Mouse (Mus musculus) spleen, embryonic (tissue): Measurements from ENCODE around the gene Nxf1.

Experiments used
- CTCF ChIA-PET: fragments of 350-600 bp; sonication (Branson Sonifier 250); formaldehyde crosslinking; loops from one replicate; lab custom pipeline; 2022; lab: Charles Lee

The Nxf1 gene

GRCm38 (mm10) chr19:8756635-8757387 lies at the start of gene Nxf1:
Gene Nxf1, plus strand, starts transcription at chr19:8757073.
- CTCF ChIA-PET: interaction anchor here (0.5 to 1.2 kb wide), 2 partner anchors 18 to 38 kb away, joined by 3 to 4 read pairs; partner anchors contain the start of gene Tmem179b

DNA sequence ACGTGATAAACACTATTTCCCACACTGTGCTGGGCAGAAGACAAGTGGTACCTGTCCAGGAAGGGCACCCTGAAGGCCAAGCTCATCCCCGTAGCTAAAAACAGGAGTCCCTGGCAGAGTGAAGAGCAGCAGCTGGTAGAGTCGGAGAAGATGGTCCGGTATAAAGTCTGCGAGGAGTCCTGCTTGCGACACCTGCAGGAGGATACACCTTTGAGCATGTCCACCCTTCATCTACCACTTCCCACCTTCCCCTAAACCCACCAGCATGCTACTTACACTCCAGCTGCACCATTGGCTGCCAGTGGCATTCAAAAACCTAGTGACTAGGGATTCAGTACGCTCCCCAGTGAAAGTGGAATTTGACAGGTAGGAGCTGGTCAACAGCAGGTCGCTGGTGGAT lies 47.9 kb upstream of the Nxf1 start:
- CTCF ChIA-PET: no interaction called here

- CTCF ChIA-PET: no interaction called here
These were observed 46.8 kb upstream of the Nxf1 start for GRCm38 (mm10) chr19:8710057-8710456.

DNA sequence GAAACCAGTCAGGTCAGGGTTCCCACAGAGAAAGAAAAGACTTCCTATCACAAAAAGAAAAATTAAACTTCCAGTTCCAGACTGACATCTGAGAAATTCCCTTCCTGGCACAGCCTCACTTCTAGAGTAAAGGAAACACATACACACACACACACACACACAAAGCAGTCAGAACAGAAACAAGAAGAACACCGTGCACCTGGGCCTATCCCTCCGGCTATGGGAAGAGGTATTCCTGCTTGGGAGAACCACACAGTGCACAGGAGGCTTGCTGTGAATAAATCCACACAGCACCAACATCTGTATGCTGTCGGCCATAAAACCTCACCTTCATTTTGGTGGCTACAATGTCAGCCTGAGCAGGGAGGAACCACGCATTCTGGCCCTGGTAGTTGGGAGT lies 45.4 kb upstream of the Nxf1 start:
- CTCF ChIA-PET: no interaction called here

- CTCF ChIA-PET: interaction anchor here (1.2 kb wide), 1 partner anchor 10 kb away, joined by 7 read pairs; the partner anchor contains the start of gene Slc3a2
These were observed 44.7 kb upstream of the Nxf1 start for GRCm38 (mm10) chr19:8711949-8712869.

DNA sequence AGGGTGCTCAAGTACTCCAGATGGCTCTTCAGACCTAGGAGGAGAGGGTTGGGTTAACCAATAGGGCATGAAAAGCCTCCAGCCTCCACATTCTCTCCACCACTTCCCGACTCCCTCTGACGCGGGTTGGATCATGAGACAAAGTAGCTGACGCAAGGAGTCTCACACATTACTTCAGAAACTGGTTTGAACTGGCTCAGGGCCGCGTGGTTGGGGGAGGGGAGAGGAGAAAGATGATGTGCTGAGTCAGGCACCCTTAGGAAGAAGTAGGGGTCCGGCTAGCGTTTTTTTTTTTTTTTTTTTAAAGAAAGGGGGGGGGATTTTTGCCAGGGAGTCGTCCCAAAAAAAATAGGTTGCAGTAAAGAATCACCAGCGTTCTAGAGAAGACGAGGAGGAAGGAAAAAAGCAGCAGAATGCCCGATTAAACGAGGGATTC lies 44.0 kb upstream of the Nxf1 start:
- CTCF ChIA-PET: interaction anchor here (0.6 to 1.2 kb wide), 3 partner anchors 10 to 262 kb away, joined by 3 to 7 read pairs (median 3); partner anchors contain the start of gene Slc3a2

DNA sequence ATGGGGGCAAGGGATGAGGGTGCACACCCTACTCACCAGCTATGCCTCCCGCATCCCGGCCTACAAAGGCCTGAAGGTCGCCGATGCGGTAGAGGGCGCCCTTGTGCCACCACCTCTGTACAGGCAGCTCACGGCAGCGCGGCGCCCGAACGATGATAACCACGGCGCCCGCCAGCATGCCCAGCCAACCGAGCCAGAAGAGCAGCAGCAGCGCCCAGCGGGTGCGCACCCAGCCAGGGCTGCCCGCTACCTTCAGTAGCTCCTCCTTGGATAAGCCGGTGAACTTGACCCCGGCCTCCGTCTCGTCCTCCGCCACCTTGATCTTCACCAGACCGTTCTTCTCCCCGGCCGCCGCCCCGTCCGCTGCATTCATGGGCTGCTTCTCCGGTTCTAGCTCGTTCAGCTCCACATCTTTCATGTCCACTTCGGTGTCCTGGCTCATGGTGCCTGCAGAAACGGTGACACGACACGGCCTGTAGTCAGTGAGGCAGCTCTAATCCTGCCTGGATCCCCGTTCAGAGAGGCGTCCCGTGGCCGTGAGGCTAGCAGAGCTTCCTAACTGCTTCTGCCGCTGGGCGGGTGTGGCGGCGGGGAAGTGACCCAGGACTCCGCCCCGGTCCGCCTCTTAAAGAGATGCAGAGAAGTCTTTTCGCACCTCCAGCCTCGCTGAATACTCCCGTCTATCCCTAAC lies 43.4 kb upstream of the Nxf1 start:
- CTCF ChIA-PET: interaction anchor here (0.6 to 1.2 kb wide), 4 partner anchors 9 to 262 kb away, joined by 3 to 7 read pairs (median 4); partner anchors contain the start of genes Slc3a2 and Tmem223

- CTCF ChIA-PET: interaction anchor here (0.6 to 1.2 kb wide), 4 partner anchors 9 to 57 kb away, joined by 3 to 14 read pairs (median 6); partner anchors contain the start of genes Slc3a2 and Tmem223
These were observed 42.7 kb upstream of the Nxf1 start for GRCm38 (mm10) chr19:8713997-8714652.

- CTCF ChIA-PET: interaction anchor here (0.6 to 1.0 kb wide), 2 partner anchors 13 to 49 kb away, joined by 3 to 14 read pairs; no protein-coding TSS in a partner anchor
These were observed 42.0 kb upstream of the Nxf1 start for GRCm38 (mm10) chr19:8714653-8715481.

DNA sequence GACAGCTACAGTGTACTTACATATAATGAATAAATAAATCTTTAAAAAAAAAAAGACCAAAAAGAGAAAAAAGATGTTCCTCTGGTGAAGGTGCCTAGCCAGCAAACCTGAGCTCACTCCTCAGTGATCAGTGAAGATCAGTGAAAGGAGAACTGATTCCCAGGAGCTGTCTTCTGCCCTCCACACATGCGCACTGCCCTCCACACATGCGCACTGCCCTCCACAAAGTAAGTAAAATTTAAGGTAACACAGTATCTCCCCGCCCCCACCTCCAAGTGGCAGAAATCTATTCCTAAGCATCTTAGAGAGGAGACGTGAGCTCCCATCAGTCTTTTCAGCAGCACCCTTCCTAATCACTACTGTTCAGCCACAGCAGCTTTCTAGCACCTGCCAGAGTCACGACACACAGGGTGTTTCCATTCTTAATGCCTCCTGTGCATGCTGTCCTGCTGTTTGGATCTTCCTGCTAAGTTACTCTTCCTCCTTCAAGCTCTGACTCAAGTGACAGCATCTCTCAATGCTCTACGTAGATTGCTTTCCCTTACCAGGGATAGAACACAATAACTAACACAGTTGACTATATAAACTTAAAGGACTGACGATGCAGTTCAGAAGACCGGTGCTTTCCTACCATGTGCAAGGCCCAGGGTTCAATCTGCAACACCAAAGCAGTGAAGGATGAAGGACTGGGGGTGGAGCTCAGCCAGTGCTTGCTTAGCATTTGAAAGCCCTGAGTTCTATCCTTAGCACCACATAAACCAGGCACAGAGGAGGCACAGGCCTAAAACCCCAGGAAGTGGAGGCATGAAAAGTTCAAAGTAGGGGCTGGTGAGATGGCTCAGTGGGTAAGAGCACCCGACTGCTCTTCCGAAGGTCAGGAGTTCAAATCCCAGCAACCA lies 40.8 kb upstream of the Nxf1 start:
- CTCF ChIA-PET: interaction anchor here (0.5 kb wide), 1 partner anchor 324 kb away, joined by 3 read pairs; no protein-coding TSS in a partner anchor

GRCm38 (mm10) chr19:8716767-8717475 lies 40.0 kb upstream of the Nxf1 start:
- CTCF ChIA-PET: no interaction called here

DNA sequence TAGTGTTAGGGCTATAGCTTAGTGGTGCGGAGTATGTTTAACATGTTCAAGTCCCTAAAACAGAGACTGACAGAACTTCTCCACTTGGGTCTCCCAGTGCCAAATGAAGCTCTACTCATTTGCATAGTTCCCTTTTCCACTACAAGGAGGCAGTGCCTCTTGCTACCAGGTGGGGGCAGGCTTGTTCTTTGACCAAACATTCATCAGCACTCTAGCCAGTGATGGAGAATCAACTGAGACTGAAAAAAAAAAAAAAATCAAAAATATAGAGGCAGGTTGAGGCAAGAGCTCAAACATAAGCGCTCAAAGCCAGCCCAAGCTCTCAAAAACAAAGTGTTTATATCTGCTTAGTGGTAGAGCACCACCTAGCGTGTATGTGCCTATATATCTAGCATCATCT lies 38.5 kb upstream of the Nxf1 start:
- CTCF ChIA-PET: interaction anchor here (0.6 to 1.0 kb wide), 4 partner anchors 14 to 79 kb away, joined by 3 to 6 read pairs (median 3); no protein-coding TSS in a partner anchor

DNA sequence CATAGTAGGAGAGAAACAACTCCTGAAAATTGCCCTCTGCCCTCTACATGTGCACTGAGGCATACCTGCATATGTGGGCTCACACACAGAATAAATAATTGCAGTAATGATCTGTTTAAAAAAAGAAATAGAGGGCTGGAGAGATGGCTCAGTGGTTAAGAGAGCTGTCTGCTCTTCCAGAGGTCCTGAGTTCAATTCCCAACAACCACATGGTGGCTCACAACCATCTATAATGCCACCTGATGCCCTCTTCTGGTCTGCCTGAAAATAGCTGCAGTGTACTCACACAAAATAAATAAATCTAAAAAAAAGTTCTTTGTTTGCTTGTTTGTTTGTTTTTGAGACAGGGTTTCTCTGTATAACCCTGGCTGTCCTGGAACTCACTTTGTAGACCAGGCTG lies 37.8 kb upstream of the Nxf1 start:
- CTCF ChIA-PET: interaction anchor here (0.6 kb wide), 2 partner anchors 14 to 38 kb away, joined by 3 read pairs; no protein-coding TSS in a partner anchor

- CTCF ChIA-PET: interaction anchor here (0.7 kb wide), 1 partner anchor 20 kb away, joined by 6 read pairs; no protein-coding TSS in a partner anchor
These were observed 35.5 kb upstream of the Nxf1 start for GRCm38 (mm10) chr19:8721378-8721777.

- CTCF ChIA-PET: interaction anchor here (0.8 to 2.0 kb wide), 2 partner anchors 9 to 11 kb away, joined by 3 to 7 read pairs; no protein-coding TSS in a partner anchor
These were observed 34.9 kb upstream of the Nxf1 start for GRCm38 (mm10) chr19:8722021-8722420.

DNA sequence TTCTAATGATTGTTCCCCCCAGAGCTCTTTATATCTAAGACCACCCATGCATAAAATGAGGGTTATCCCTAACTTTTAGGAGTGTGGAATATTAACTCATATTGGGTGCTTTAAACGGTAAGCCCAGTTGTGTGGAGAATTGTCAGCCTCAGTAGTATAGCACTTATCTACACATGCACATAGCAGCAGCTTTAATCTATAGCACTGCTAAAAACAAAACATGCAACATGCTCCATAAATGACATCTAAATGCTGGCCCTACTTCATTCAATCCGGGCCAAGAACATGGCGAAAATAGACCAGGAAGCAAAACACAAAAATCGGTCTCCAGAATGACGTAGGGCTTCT lies 34.3 kb upstream of the Nxf1 start:
- CTCF ChIA-PET: interaction anchor here (0.8 to 2.0 kb wide), 2 partner anchors 9 to 11 kb away, joined by 3 to 7 read pairs; no protein-coding TSS in a partner anchor

DNA sequence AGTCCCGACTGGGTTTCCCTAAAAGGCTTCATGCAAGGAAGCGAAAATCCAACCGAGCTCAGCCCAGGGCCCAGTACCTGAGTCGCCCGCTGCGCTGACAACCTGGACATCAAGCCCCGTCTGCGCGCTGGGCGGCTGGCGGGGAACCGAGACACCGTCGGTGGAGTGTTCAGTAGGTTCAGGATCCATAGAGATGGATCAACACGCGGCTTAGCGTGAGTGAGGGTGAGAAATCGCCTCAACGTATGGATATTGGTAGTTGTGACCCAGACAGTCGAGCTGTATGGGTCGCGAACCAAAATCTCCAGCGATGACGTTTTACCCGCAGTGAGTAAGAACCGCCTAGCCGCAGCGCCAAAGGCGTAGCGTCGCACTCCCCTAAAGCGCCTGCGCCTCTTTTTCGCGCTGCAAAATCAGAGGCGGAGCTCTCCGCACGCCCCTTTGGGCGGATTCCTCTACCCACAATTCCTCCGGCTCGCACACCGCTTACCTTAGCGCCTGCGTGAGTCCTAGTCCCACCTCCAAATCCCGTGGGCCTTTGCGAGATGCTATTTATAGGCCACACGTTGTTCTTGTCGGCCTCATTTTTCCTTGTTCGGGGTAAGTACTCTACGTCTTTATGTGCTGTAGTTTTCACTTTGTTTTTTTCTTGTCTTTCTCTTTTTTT lies 33.8 kb upstream of the Nxf1 start, which contains the start of gene Slc3a2:
TSS of gene Slc3a2 (minus strand) at position 463 of the 667 bp plus-strand sequence.
- CTCF ChIA-PET: interaction anchor here (2.0 kb wide), 1 partner anchor 10 kb away, joined by 7 read pairs; no protein-coding TSS in a partner anchor
